Mouse (Mus musculus) myocyte (in vitro differentiated cells): Measurements from ENCODE around the gene Selenon. TPM values are rescaled to one million over a fixed set of nuclear protein-coding genes. Genes with fewer than 3 reads are reported as not detected.

ENCODE experiments used
- H3K27me3 ChIP-seq: one replicate; pipeline ENCODE4 v1.6.1; 2011; ENCODE audit not compliant: control insufficient read depth, insufficient read depth, insufficient read length
- H3K36me3 ChIP-seq: one replicate; pipeline ENCODE4 v1.6.1; 2011; ENCODE audit not compliant: control insufficient read depth, insufficient read depth
- H3K4me2 ChIP-seq: one replicate; pipeline ENCODE4 v1.6.1; 2011; ENCODE audit warnings: low read depth, control low read depth
- H3K4me3 ChIP-seq: one replicate; pipeline ENCODE4 v1.5.1; 2011; ENCODE audit warnings: mild to moderate bottlenecking, control low read depth, moderate library complexity
- H3K79me2 ChIP-seq: one replicate; pipeline ENCODE4 v1.6.1; 2011; ENCODE audit not compliant: control insufficient read depth, insufficient read depth
- H3ac ChIP-seq: one replicate; pipeline ENCODE4 v1.6.1; 2011; ENCODE audit not compliant: control insufficient read depth, insufficient read length
- CEBPB ChIP-seq: IDR thresholded peaks from 2 replicates; pipeline ENCODE4 v1.6.1; 2011; ENCODE audit warnings: mild to moderate bottlenecking, moderate library complexity; ENCODE audit not compliant: poor library complexity, insufficient read depth, severe bottlenecking
- E2F4 ChIP-seq: IDR thresholded peaks from one replicate; pipeline ENCODE4 v1.6.1; 2011; ENCODE audit warnings: mild to moderate bottlenecking, control low read depth, moderate library complexity; ENCODE audit not compliant: insufficient read depth
- MAX ChIP-seq: IDR thresholded peaks from one replicate; pipeline ENCODE4 v1.6.1; 2011; ENCODE audit warnings: low read depth, mild to moderate bottlenecking, control low read depth
- MYOD1 ChIP-seq, 3 experiments: IDR thresholded peaks; one replicate each; pipeline ENCODE4 v1.6.1; 2011; ENCODE audit warnings: control low read depth in 2 of 3, low read depth in 2 of 3, mild to moderate bottlenecking in 2 of 3, moderate library complexity in 1 of 3; ENCODE audit not compliant: insufficient read length in 2 of 3, control insufficient read depth in 1 of 3
- MYOG ChIP-seq, 3 experiments: IDR thresholded peaks; one replicate each; pipeline ENCODE4 v1.6.1; 2011; ENCODE audit warnings: control low read depth in 2 of 3, low read depth in 2 of 3, mild to moderate bottlenecking in 2 of 3; ENCODE audit not compliant: insufficient read length in 2 of 3, control insufficient read depth in 1 of 3, insufficient read depth in 1 of 3
- POLR2A ChIP-seq: IDR thresholded peaks from one replicate; pipeline ENCODE4 v1.6.1; 2011; ENCODE audit warnings: low read depth, mild to moderate bottlenecking, control low read depth, moderate library complexity; ENCODE audit not compliant: insufficient read length
- POLR2AphosphoS2 ChIP-seq: IDR thresholded peaks from one replicate; pipeline ENCODE4 v1.6.1; 2011; ENCODE audit warnings: low read depth, control low read depth; ENCODE audit not compliant: insufficient read length
- REST ChIP-seq: IDR thresholded peaks from one replicate; pipeline ENCODE4 v1.6.1; 2011; ENCODE audit warnings: mild to moderate bottlenecking, control low read depth, moderate library complexity; ENCODE audit not compliant: insufficient read depth, insufficient read length
- SRF ChIP-seq: IDR thresholded peaks from one replicate; pipeline ENCODE4 v1.6.1; 2011; ENCODE audit warnings: low read depth; ENCODE audit not compliant: control insufficient read depth, insufficient read length
- TCF12 ChIP-seq: IDR thresholded peaks from one replicate; pipeline ENCODE4 v1.6.1; 2011; ENCODE audit warnings: mild to moderate bottlenecking, control low read depth; ENCODE audit not compliant: poor library complexity, insufficient read depth, severe bottlenecking
- TCF3 ChIP-seq: IDR thresholded peaks from one replicate; pipeline ENCODE4 v1.6.1; 2011; ENCODE audit warnings: low read depth, control low read depth; ENCODE audit not compliant: insufficient read length
- USF1 ChIP-seq: IDR thresholded peaks from one replicate; pipeline ENCODE4 v1.6.1; 2011; ENCODE audit warnings: low read depth, mild to moderate bottlenecking, control low read depth, moderate library complexity
- polyA plus RNA-seq: library from polyadenylated mRNA; unstranded; fragments of >200 nt; fragmentation: generic; extraction: Trizol; gene quantifications from one replicate; pipeline ENCODE4 v1.2.1, GENCODE M21; 2012; ENCODE audit warnings: missing spikeins

Gene Selenon
- polyA plus RNA-seq, 1 experiment = 35.7 TPM

DNA sequence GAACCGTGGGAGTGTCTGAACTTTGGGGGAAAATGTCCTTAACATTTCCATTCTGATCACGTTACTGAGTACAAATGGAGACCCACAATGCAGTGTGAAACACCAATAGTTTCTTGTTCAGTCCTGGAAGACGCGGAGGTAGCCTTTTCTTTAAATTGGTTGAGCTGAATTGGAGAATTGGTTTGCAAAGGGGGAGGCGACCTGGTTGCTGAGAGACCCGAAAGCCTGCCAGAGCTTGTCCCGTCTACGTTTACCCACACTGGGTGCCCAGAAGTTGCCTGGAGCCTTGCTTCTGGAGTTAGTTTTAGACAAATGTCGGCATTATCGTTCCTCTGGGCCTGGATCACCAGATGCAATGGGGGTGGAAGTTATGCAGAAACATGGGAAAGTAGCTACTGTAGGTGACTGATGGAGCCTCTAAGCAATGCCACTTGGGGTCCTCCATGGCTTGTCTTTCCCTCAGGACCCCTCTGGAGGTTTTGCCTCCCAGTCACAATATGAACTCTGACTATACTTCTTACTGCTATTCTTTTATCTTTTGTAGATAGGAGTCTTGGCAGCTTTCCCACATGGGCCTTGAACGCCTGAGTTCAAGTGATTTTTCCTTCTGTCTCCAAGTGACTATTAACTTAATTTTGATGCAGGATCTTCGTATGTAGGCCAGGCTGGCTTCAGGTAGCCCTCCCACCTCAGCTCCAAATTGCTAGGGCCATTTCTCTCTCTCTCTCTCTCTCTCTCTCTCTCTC lies 53.8 kb downstream of the Selenon start:
- Histone ChIP-seq H3K4me2 (no peak overlapping the region), H3K4me3 (no peak overlapping the region)

DNA sequence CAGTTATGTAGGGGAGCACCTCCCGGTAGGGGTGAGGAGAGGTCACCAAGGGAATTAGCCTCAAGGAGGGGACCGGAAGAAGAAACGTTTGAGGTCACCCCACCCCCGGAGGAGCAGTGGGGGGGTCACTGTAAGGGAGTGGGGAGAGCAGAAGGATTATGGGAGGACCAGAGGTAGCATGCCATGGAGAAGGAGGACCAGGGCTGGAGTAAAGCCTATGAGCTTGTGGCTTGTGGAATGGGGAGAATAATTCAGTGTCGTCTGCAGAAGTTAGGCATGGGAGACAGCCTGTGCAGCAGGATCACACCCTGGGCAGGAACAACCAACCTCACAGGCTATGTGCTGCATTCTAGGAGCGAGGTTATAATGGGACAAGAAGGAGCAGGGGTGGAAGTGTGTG lies 54.7 kb downstream of the Selenon start:
- TF ChIP-seq USF1 (no peak), MYOD1 (IDR thresholded peaks at IDR 0.05; ENCODE audit: control insufficient read depth in 1 of 3, insufficient read length in 2 of 3, low read depth in 2 of 3) (no peak), MYOG (IDR thresholded peaks at IDR 0.05; ENCODE audit: control insufficient read depth in 1 of 3, insufficient read depth in 1 of 3, insufficient read length in 2 of 3, low read depth in 2 of 3) (no peak), TCF3 (no peak), SRF (no peak), POLR2AphosphoS2 (no peak), CEBPB (no peak), TCF12 (no peak), E2F4 (no peak), MAX (no peak), POLR2A (no peak), REST (no peak)
- Histone ChIP-seq H3ac (no peak overlapping the region), H3K36me3 (no peaks in the 10 kb centered on the region), H3K4me3 (peak overlapping the region; percentile 21), H3K4me2 (peak overlapping the region; percentile 66), H3K27me3 (no peaks in the 10 kb centered on the region), H3K79me2 (no peaks in the 10 kb centered on the region)

More for the DNA sequence above, 53.8 kb downstream of the Selenon start:
- Histone ChIP-seq H3K79me2 (no peaks in the 10 kb centered on the region), H3K27me3 (no peaks in the 10 kb centered on the region), H3K36me3 (no peaks in the 10 kb centered on the region), H3ac (no peak overlapping the region)
- TF ChIP-seq TCF12 (no peak), MYOD1 (IDR thresholded peaks at IDR 0.05; ENCODE audit: control insufficient read depth in 1 of 3, insufficient read length in 2 of 3, low read depth in 2 of 3) (no peak), REST (no peak), POLR2A (no peak), CEBPB (no peak), MAX (no peak), E2F4 (no peak), TCF3 (no peak), MYOG (IDR thresholded peaks at IDR 0.05; ENCODE audit: control insufficient read depth in 1 of 3, insufficient read depth in 1 of 3, insufficient read length in 2 of 3, low read depth in 2 of 3) (no peak), SRF (no peak), POLR2AphosphoS2 (no peak), USF1 (no peak)

DNA sequence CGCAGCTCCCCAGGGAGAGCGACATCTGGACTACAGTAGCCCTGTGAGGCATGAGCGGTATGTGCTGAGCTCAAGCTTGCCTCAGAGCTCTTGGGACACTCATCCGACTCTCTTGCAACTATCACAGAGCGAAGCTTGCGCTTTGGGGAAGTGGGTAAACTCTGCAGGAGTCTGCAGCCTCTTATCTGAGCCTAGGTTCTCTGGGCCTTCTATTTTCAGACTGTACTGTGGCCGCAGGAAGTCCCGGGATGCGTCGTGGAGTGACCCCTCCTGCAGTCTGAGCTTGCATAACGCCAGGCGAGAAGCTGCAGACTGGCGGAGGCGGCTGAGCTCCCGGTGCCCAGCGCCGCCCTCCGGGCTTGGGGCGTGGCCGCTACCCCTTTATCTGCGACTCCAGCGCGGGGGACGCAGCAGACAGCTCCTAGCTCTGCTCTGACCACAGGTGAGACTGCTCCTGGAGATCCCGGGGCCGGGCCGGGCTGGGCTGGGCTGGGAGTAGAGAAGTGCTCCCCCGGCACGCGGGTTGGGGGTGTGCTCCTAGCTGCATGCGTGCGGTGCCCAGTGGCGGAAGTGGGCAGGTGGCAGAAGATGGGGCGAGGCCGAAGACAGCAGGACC lies 55.3 kb downstream of the Selenon start, which contains the start of gene Paqr7:
Paqr7 (plus strand) TSS at position 103 of the 616 bp plus-strand sequence.
- Histone ChIP-seq H3K79me2 (no peaks in the 10 kb centered on the region), H3ac (no peak within 1 kb of the TSS), H3K4me2 (peak within 1 kb of the TSS; percentile 66), H3K27me3 (no peaks in the 10 kb centered on the region), H3K4me3 (peak within 1 kb of the TSS; percentile 21), H3K36me3 (no peaks in the 10 kb centered on the region)
- TF ChIP-seq SRF (no peak), REST (no peak), POLR2A (peak; percentile 57), MYOG (IDR thresholded peaks at IDR 0.05; ENCODE audit: control insufficient read depth in 1 of 3, insufficient read depth in 1 of 3, insufficient read length in 2 of 3, low read depth in 2 of 3) (peak in 1 of 3 experiments; percentile 5), CEBPB (0 out of 2 replicates have a peak, but pooled peaks have one; percentile 19), E2F4 (no peak), MYOD1 (IDR thresholded peaks at IDR 0.05; ENCODE audit: control insufficient read depth in 1 of 3, insufficient read length in 2 of 3, low read depth in 2 of 3) (peak in 1 of 3 experiments; percentile 51), MAX (no peak), TCF12 (no peak), POLR2AphosphoS2 (peak; percentile 34), USF1 (no peak), TCF3 (no peak)

DNA sequence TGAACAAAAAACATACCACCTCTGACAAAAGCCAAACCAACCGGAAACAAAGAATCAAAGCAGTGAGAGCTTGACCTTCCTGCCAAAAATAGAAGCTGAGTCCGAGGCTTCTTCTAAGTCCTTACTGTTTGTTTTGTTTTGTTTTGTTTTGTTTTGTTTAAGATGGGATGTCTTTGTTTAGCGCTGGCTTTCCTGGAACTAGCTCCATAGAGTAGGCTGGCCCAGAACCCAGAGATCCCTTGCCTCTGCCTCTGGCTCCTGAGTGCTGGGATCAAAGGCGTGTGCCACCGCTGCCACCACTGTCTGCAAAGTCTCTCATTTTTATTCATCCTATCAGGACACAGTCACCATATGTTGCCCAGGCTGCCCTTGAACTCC lies 56.4 kb downstream of the Selenon start:
- no peak overlapping the region for H3ac ChIP-seq
- H3K36me3 ChIP-seq = no peaks in the 10 kb centered on the region
- H3K4me3 ChIP-seq = no peak overlapping the region
- TF ChIP-seq REST (no peak), MYOG (IDR thresholded peaks at IDR 0.05; ENCODE audit: control insufficient read depth in 1 of 3, insufficient read depth in 1 of 3, insufficient read length in 2 of 3, low read depth in 2 of 3) (no peak), POLR2AphosphoS2 (no peak), E2F4 (no peak), TCF3 (no peak)
- no peak overlapping the region for H3K4me2 ChIP-seq
- no peaks in the 10 kb centered on the region for H3K79me2 ChIP-seq
- H3K27me3 ChIP-seq = no peaks in the 10 kb centered on the region
